Mouse (Mus musculus) intestine, postnatal 0 days (tissue): ENCODE data around the gene Nrip1. TPM values are rescaled to one million over a fixed set of nuclear protein-coding genes. Genes with fewer than 3 reads are reported as not detected.

Source experiments
- ATAC-seq: fragments of 200-750 bp; cut with Nextera tagmentation; 2 replicates; pipeline ENCODE4 v1.8.0; 2017; ENCODE audit warnings: mild to moderate bottlenecking, moderate TSS enrichment, moderate library complexity
- H3K27ac ChIP-seq: fragments of 300-500 bp; sonication (generic); 2 replicates; pipeline ENCODE4 v1.5.1; 2014; ENCODE audit warnings: mild to moderate bottlenecking, low read depth, low read length, moderate library complexity
- H3K27me3 ChIP-seq: fragments of 300-500 bp; sonication (generic); replicated peaks from 2 replicates; pipeline ENCODE4 v1.6.1; 2014; ENCODE audit warnings: low read length, mixed read lengths; ENCODE audit not compliant: control insufficient read depth, insufficient read depth
- H3K36me3 ChIP-seq: fragments of 300-500 bp; sonication (generic); 2 replicates; pipeline ENCODE4 v1.6.1; 2014; ENCODE audit warnings: mild to moderate bottlenecking, moderate library complexity; ENCODE audit not compliant: control insufficient read depth, insufficient read depth
- H3K4me1 ChIP-seq: fragments of 300-500 bp; sonication (generic); replicated peaks from 2 replicates; pipeline ENCODE4 v1.6.1; 2014; ENCODE audit warnings: antibody characterized with exemption, low read length, mixed read lengths; ENCODE audit not compliant: control insufficient read depth, insufficient read depth
- H3K4me2 ChIP-seq: fragments of 300-500 bp; sonication (generic); replicated peaks from 2 replicates; pipeline ENCODE4 v1.6.1; 2014; ENCODE audit warnings: low read depth, mild to moderate bottlenecking, moderate library complexity
- H3K4me3 ChIP-seq: fragments of 300-500 bp; sonication (generic); 2 replicates; pipeline ENCODE4 v1.5.1; 2014; ENCODE audit warnings: low read depth, low read length
- H3K9ac ChIP-seq: fragments of 300-500 bp; sonication (generic); 2 replicates; pipeline ENCODE4 v1.6.1; 2014; ENCODE audit warnings: mild to moderate bottlenecking, low read depth, low read length
- H3K9me3 ChIP-seq: fragments of 300-500 bp; sonication (generic); 2 replicates; pipeline ENCODE4 v1.6.1; 2016; ENCODE audit warnings: mixed run types; ENCODE audit not compliant: control insufficient read depth
- CTCF ChIP-seq: sonication (generic); IDR thresholded peaks from 2 replicates; pipeline ENCODE4 v1.5.1; 2016; ENCODE audit warnings: low read depth, mild to moderate bottlenecking, control low read depth, antibody characterized with exemption, moderate library complexity
- WGBS: fragments of 180-500 bp; shearing (Covaris S2); extraction: QIAGEN DNeasy Blood & Tissue Kit; methylation state at CpG from one replicate; pipeline ENCODE4 v1.1.7; 2014; 5-methylcytosine and 5-hydroxymethylcytosine counted together
- polyA plus RNA-seq: library from polyadenylated mRNA; unstranded; fragments of >200 nt; fragmentation: Nextera tagmentation; extraction: Ambion mirVana; gene quantifications from 2 replicates; pipeline ENCODE4 v1.2.1, GENCODE M21; 2015

Nrip1 gene
- polyA plus RNA-seq, 1 experiment from 2014 or later: 27.8 TPM

- 25% methylated on average over 6 of the region's 6 CpGs for WGBS
- H3K9ac ChIP-seq: peak overlapping the region; percentile 4; the same call in 1 of the 2 replicates
- peak; percentile 14 for ATAC-seq
- peak; percentile 77 for TF ChIP-seq CTCF
- peak overlapping the region; percentile 71 for H3K4me2 ChIP-seq
- peak overlapping the region; percentile 82 for H3K4me3 ChIP-seq
- no peaks in the 10 kb centered on the region for H3K27me3 ChIP-seq
- no peaks in the 10 kb centered on the region for H3K9me3 ChIP-seq
- no peaks in the 10 kb centered on the region for H3K36me3 ChIP-seq
- H3K4me1 ChIP-seq: peaks cover 6% of the 10 kb centered on the region
- peak overlapping the region; percentile 99; the same call in 1 of the 2 replicates for H3K27ac ChIP-seq
These were observed 3.4 kb downstream of the Nrip1 start for GRCm38 (mm10) chr16:76370041-76370715.

GRCm38 (mm10) chr16:76369236-76369635 lies 4.4 kb downstream of the Nrip1 start:
- no peak overlapping the region for H3K9ac ChIP-seq
- peaks cover 7% of the 10 kb centered on the region for H3K4me1 ChIP-seq
- no peaks in the 10 kb centered on the region for H3K36me3 ChIP-seq
- ATAC-seq: no peak
- no peak overlapping the region for H3K27ac ChIP-seq
- no peak overlapping the region for H3K4me2 ChIP-seq
- no peaks in the 10 kb centered on the region for H3K27me3 ChIP-seq
- H3K4me3 ChIP-seq: no peak overlapping the region
- no peaks in the 10 kb centered on the region for H3K9me3 ChIP-seq
- 71% methylated on average over 9 of the region's 9 CpGs for WGBS
- TF ChIP-seq CTCF: no peak

- peaks cover 9% of the 10 kb centered on the region for H3K4me1 ChIP-seq
- H3K27ac ChIP-seq: no peak overlapping the region
- TF ChIP-seq CTCF: no peak
- H3K9ac ChIP-seq: no peak overlapping the region
- ATAC-seq: no peak
- WGBS: 43% methylated on average over 12 of the region's 12 CpGs
- peak overlapping the region; percentile 32; the same call in 1 of the 2 replicates for H3K4me2 ChIP-seq
- H3K27me3 ChIP-seq: no peaks in the 10 kb centered on the region
- no peaks in the 10 kb centered on the region for H3K36me3 ChIP-seq
- no peak overlapping the region for H3K4me3 ChIP-seq
- no peaks in the 10 kb centered on the region for H3K9me3 ChIP-seq
These were observed 6.2 kb downstream of the Nrip1 start for GRCm38 (mm10) chr16:76367261-76367908.

GRCm38 (mm10) chr16:76365790-76366406 lies 7.7 kb downstream of the Nrip1 start:
- H3K9me3 ChIP-seq: no peaks in the 10 kb centered on the region
- ATAC-seq: no peak
- H3K27me3 ChIP-seq: no peaks in the 10 kb centered on the region
- peak; percentile 27; the same call in 1 of the 2 replicates for TF ChIP-seq CTCF
- no peak overlapping the region for H3K27ac ChIP-seq
- H3K4me3 ChIP-seq: no peak overlapping the region
- no peak overlapping the region for H3K9ac ChIP-seq
- H3K4me1 ChIP-seq: peaks cover 9% of the 10 kb centered on the region
- H3K4me2 ChIP-seq: no peak overlapping the region
- 0 out of 2 replicates have a peak, but pooled peaks cover 4% of the 10 kb centered on the region for H3K36me3 ChIP-seq
- WGBS: 78% methylated on average over 17 of the region's 17 CpGs

- Histone ChIP-seq H3K4me3 (no peak overlapping the region), H3K9ac (no peak overlapping the region), H3K36me3 (0 out of 2 replicates have a peak, but pooled peaks cover 4% of the 10 kb centered on the region), H3K4me2 (0 out of 2 replicates have a peak overlapping the region, but pooled peaks have one; percentile 9), H3K9me3 (no peaks in the 10 kb centered on the region), H3K27ac (no peak overlapping the region), H3K27me3 (no peaks in the 10 kb centered on the region), H3K4me1 (peaks cover 6% of the 10 kb centered on the region; the same call in 1 of the 2 replicates)
- TF ChIP-seq CTCF: no peak
- ATAC-seq: no peak
- 78% methylated on average over 10 of the region's 10 CpGs for WGBS
These were observed 8.4 kb downstream of the Nrip1 start for GRCm38 (mm10) chr16:76365237-76365636.

GRCm38 (mm10) chr16:76363641-76364040 lies 10.0 kb downstream of the Nrip1 start:
- H3K4me2 ChIP-seq: no peak overlapping the region
- H3K36me3 ChIP-seq: 0 out of 2 replicates have a peak, but pooled peaks cover 4% of the 10 kb centered on the region
- H3K27me3 ChIP-seq: no peaks in the 10 kb centered on the region
- WGBS: 96% methylated on average over 3 of the region's 3 CpGs
- no peak for ATAC-seq
- no peak overlapping the region for H3K27ac ChIP-seq
- TF ChIP-seq CTCF: no peak
- H3K9ac ChIP-seq: no peak overlapping the region
- H3K4me1 ChIP-seq: peaks cover 6% of the 10 kb centered on the region; the same call in 1 of the 2 replicates
- no peaks in the 10 kb centered on the region for H3K9me3 ChIP-seq
- no peak overlapping the region for H3K4me3 ChIP-seq
